In the genomic region with DNA sequence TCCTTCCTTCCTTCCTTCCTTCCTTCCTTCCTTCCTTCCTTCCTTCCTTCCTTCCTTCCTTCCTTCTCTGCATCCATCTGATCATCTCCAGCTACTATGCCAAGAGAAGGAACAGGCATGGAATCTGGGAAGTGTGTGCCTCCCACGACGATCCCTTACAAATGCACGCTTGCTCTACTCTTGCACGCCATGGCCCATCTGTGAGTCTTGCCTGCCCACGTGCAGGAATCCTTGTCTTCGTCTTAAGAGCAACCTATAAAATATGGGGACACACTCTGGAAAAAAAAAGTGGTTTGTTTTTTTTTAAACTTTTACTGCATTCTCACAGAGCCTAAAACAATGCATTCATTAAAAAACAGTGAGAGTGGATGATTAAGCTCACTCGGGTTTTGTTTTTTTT, we compare ENCODE assay signal across 29 mouse cellular contexts. TPM values are rescaled to one million over a fixed set of nuclear protein-coding genes. Genes with fewer than 3 reads are reported as not detected.
DNase-seq lines count a peak whose midpoint lies in the region; ATAC-seq and TF ChIP-seq lines count a peak whose summit lies in the region.
"Had no signal": no experiment of that assay in that cellular context is flagged by ENCODE, and none has a peak within 500 bp of the region (broad histone marks: within the 10 kb centered on the region; RNA-seq: fewer than 3 reads in every experiment).

No protein-coding gene starts in this region.

- peak in 1 of 2 experiments; percentile 75 for DNase-seq in layer of hippocampus, adult 2 months (ENCODE audit: low spot score in 2 of 2)
- no peak for DNase-seq in layer of hippocampus, adult 9-10 months (ENCODE audit: low spot score)
- peak; percentile 82 for DNase-seq in right cerebral cortex, adult 18-20 months
- DNase-seq in right cerebral cortex, postnatal 4 days: no peak
- DNase-seq in left cerebral cortex, postnatal 25 days (ENCODE audit: low spot score in 2 of 2): peak; percentile 74 to 95
- DNase-seq in telencephalon, adult 2 months (ENCODE audit: low read depth, low spot score): peak; percentile 91
- no peak for DNase-seq in hindbrain, postnatal 0 days (ENCODE audit: low spot score)
- DNase-seq: adrenal gland, postnatal 36 days; cerebellum, adult 2 months; cerebellum, postnatal 14 days; gastrocnemius, postnatal 14 days; heart, postnatal 14 days; kidney, adult 2 months; kidney, postnatal 36 days; liver, embryonic 13.5 days; lung, adult 18-20 months; lung, postnatal 4 days; thymus, adult 18-20 months; thymus, postnatal 36 days had no signal

- no peak overlapping the region for H3K9ac ChIP-seq in hindbrain, postnatal 0 days (replicated peaks; ENCODE audit: low read length)
- H3K9ac ChIP-seq: intestine, embryonic 15.5 days; limb, embryonic 15.5 days; liver, embryonic 13.5 days; midbrain, embryonic 12.5 days; neural tube, embryonic 13.5 days; stomach, embryonic 15.5 days had no signal

- H3K27ac ChIP-seq in layer of hippocampus, adult 2 months: peak overlapping the region; percentile 73
- H3K27ac ChIP-seq in hindbrain, postnatal 0 days: no peak overlapping the region
- H3K27ac ChIP-seq: intestine, embryonic 15.5 days; limb, embryonic 15.5 days; liver, embryonic 13.5 days; midbrain, embryonic 12.5 days; stomach, embryonic 15.5 days had no signal

- no peak for ATAC-seq in hindbrain, postnatal 0 days
- ATAC-seq: forebrain, embryonic 16.5 days; intestine, embryonic 15.5 days; lung, postnatal 0 days had no signal

- H3K4me3 ChIP-seq in layer of hippocampus, adult 2 months: no peak overlapping the region
- H3K4me3 ChIP-seq in hindbrain, postnatal 0 days (ENCODE audit: low read length): no peak overlapping the region
- H3K4me3 ChIP-seq: erythroblast, embryonic 14.5 days; intestine, embryonic 15.5 days; limb, embryonic 10.5 days; limb, embryonic 15.5 days; liver, embryonic 13.5 days; megakaryocyte, embryonic 14.5 days; midbrain, embryonic 12.5 days; neural tube, embryonic 13.5 days; stomach, embryonic 15.5 days had no signal

- 63% methylated on average over 7 of the region's 7 CpGs for WGBS in hindbrain, postnatal 0 days

- H3K4me1 ChIP-seq in hindbrain, postnatal 0 days (ENCODE audit: insufficient read depth, low read length): peaks cover 18% of the 10 kb centered on the region
- H3K4me1 ChIP-seq: liver, embryonic 13.5 days had no signal

- no peaks in the 10 kb centered on the region for H3K27me3 ChIP-seq in hindbrain, postnatal 0 days (ENCODE audit: insufficient read depth, low read length)
- H3K27me3 ChIP-seq: intestine, embryonic 15.5 days; limb, embryonic 15.5 days; liver, embryonic 13.5 days; megakaryocyte, embryonic 14.5 days; midbrain, embryonic 12.5 days; neural tube, embryonic 13.5 days; stomach, embryonic 15.5 days had no signal

- intact Hi-C loops in left cerebral cortex, postnatal 25 days (cut with DNase I): loop anchor here (2.0 to 5.0 kb wide), 4 partner anchors 14 to 51 kb away; no protein-coding TSS in a partner anchor

- H3K9me3 ChIP-seq in hindbrain, postnatal 0 days (ENCODE audit: low read length): no peaks in the 10 kb centered on the region
- H3K9me3 ChIP-seq: intestine, embryonic 15.5 days; limb, embryonic 10.5 days; limb, embryonic 15.5 days; liver, embryonic 13.5 days; megakaryocyte, embryonic 14.5 days; midbrain, embryonic 12.5 days; neural tube, embryonic 13.5 days; stomach, embryonic 15.5 days had no signal

- H3K4me2 ChIP-seq in hindbrain, postnatal 0 days (ENCODE audit: low read depth, low read length): no peak overlapping the region
- H3K4me2 ChIP-seq: intestine, embryonic 15.5 days; limb, embryonic 15.5 days; liver, embryonic 13.5 days; midbrain, embryonic 12.5 days; neural tube, embryonic 13.5 days; stomach, embryonic 15.5 days had no signal

- no peak for TF ChIP-seq CTCF in layer of hippocampus, adult 2 months (conservative IDR thresholded peaks at IDR 0.05)
- no peak for TF ChIP-seq CTCF in hindbrain, postnatal 0 days (IDR thresholded peaks at IDR 0.05; ENCODE audit: low read depth)

- no peaks in the 10 kb centered on the region for H3K36me3 ChIP-seq in hindbrain, postnatal 0 days (ENCODE audit: insufficient read depth, low read length)
- H3K36me3 ChIP-seq: intestine, embryonic 15.5 days; limb, embryonic 15.5 days; liver, embryonic 13.5 days; stomach, embryonic 15.5 days had no signal

RNA-seq across cellular contexts. Expression of gene Nav1, which starts 40.5 kb away (rescaled TPM):
- 10 to 100 TPM; 60.3 to 71.2 TPM for total RNA-seq in layer of hippocampus, adult 2 months (2021)
- 10 to 100 TPM; 70.1 to 71.4 TPM for total RNA-seq in left cerebral cortex, postnatal 25 days (2021)
- 90.0 and 106 TPM in 2 replicates for total RNA-seq in hindbrain, postnatal 0 days (2014; rRNA removed)
- polyA plus RNA-seq in hindbrain, postnatal 0 days (2015; fragmentation: Nextera tagmentation; extraction: Ambion mirVana): 38.6 and 39.9 TPM in 2 replicates

Comparison
In these comparisons a context has a peak if more than half of its experiments do, and no peak if none do; other contexts are left out.
1. DNase-seq: peak in right cerebral cortex, adult 18-20 months (single experiment), left cerebral cortex, postnatal 25 days (2 of 2) and telencephalon, adult 2 months (single experiment); none in layer of hippocampus, adult 9-10 months (single experiment), right cerebral cortex, postnatal 4 days (single experiment) and hindbrain, postnatal 0 days (single experiment).